Mouse (Mus musculus): ENCODE results near the gene Fign.
A peak's percentile ranks its signal among the peaks of the same experiment; 100 is the strongest.

Gene Fign

GRCm38 (mm10) chr2:64097937-64098617, at the start of gene Fign:
Fign (minus strand) TSS chr2:64098038.
- H3K4me3 ChIP-seq (replicated peaks; ENCODE audit: low read length): peak within 1 kb of the TSS; percentile 86
- peaks cover 12% of the 10 kb centered on the region for H3K27me3 ChIP-seq (ENCODE audit: insufficient read depth, low read length)
- H3K4me1 ChIP-seq (replicated peaks; ENCODE audit: low read depth, low read length): peaks cover 9% of the 10 kb centered on the region
- H3K36me3 ChIP-seq (ENCODE audit: insufficient read depth, low read length): no peaks in the 10 kb centered on the region
- TF ChIP-seq NANOG (IDR thresholded peaks at IDR 0.05; ENCODE audit: borderline replicate concordance, low read length): no peak
- no peak for TF ChIP-seq POU5F1 (IDR thresholded peaks at IDR 0.05; ENCODE audit: borderline replicate concordance, low read length)
- TF ChIP-seq CTCF (conservative IDR thresholded peaks at IDR 0.05; ENCODE audit: low read length): no peak
- no peaks in the 10 kb centered on the region for H3K9me3 ChIP-seq (ENCODE audit: low read length)

- Histone ChIP-seq H3K4me3 (replicated peaks; ENCODE audit: low read length) (no peak overlapping the region), H3K27me3 (ENCODE audit: insufficient read depth, low read length) (no peaks in the 10 kb centered on the region)
- TF ChIP-seq CTCF (conservative IDR thresholded peaks at IDR 0.05; ENCODE audit: low read length) (no peak), NANOG (IDR thresholded peaks at IDR 0.05; ENCODE audit: borderline replicate concordance, low read length) (no peak), POU5F1 (IDR thresholded peaks at IDR 0.05; ENCODE audit: borderline replicate concordance, low read length) (no peak)
These were observed 35.8 kb upstream of the Fign start for GRCm38 (mm10) chr2:64133597-64133996.

GRCm38 (mm10) chr2:64120495-64120894, 22.7 kb upstream of the Fign start:
- H3K4me1 ChIP-seq (replicated peaks; ENCODE audit: low read depth, low read length): no peaks in the 10 kb centered on the region
- H3K36me3 ChIP-seq (ENCODE audit: insufficient read depth, low read length): no peaks in the 10 kb centered on the region
- H3K9me3 ChIP-seq (ENCODE audit: low read length): no peaks in the 10 kb centered on the region
- no peak for TF ChIP-seq CTCF (conservative IDR thresholded peaks at IDR 0.05; ENCODE audit: low read length)
- TF ChIP-seq NANOG (IDR thresholded peaks at IDR 0.05; ENCODE audit: borderline replicate concordance, low read length): no peak
- no peak for TF ChIP-seq POU5F1 (IDR thresholded peaks at IDR 0.05; ENCODE audit: borderline replicate concordance, low read length)
- no peak overlapping the region for H3K4me3 ChIP-seq (replicated peaks; ENCODE audit: low read length)
- H3K27me3 ChIP-seq (ENCODE audit: insufficient read depth, low read length): no peaks in the 10 kb centered on the region

More at GRCm38 (mm10) chr2:64133597-64133996, 35.8 kb upstream of the Fign start:
- Histone ChIP-seq H3K36me3 (ENCODE audit: insufficient read depth, low read length) (no peaks in the 10 kb centered on the region), H3K9me3 (ENCODE audit: low read length) (no peaks in the 10 kb centered on the region), H3K4me1 (replicated peaks; ENCODE audit: low read depth, low read length) (no peaks in the 10 kb centered on the region)

- no peaks in the 10 kb centered on the region for H3K36me3 ChIP-seq (ENCODE audit: insufficient read depth, low read length)
- H3K4me1 ChIP-seq (replicated peaks; ENCODE audit: low read depth, low read length): no peaks in the 10 kb centered on the region
- TF ChIP-seq POU5F1 (IDR thresholded peaks at IDR 0.05; ENCODE audit: borderline replicate concordance, low read length): no peak
- TF ChIP-seq CTCF (conservative IDR thresholded peaks at IDR 0.05; ENCODE audit: low read length): no peak
- no peak for TF ChIP-seq NANOG (IDR thresholded peaks at IDR 0.05; ENCODE audit: borderline replicate concordance, low read length)
- H3K9me3 ChIP-seq (ENCODE audit: low read length): no peaks in the 10 kb centered on the region
- H3K4me3 ChIP-seq (replicated peaks; ENCODE audit: low read length): no peak overlapping the region
- H3K27me3 ChIP-seq (ENCODE audit: insufficient read depth, low read length): no peaks in the 10 kb centered on the region
These were observed 18.8 kb upstream of the Fign start for GRCm38 (mm10) chr2:64116613-64117012.

- no peaks in the 10 kb centered on the region for H3K36me3 ChIP-seq (ENCODE audit: insufficient read depth, low read length)
- TF ChIP-seq NANOG (IDR thresholded peaks at IDR 0.05; ENCODE audit: borderline replicate concordance, low read length) (no peak), CTCF (conservative IDR thresholded peaks at IDR 0.05; ENCODE audit: low read length) (no peak), POU5F1 (IDR thresholded peaks at IDR 0.05; ENCODE audit: borderline replicate concordance, low read length) (no peak)
- H3K27me3 ChIP-seq (ENCODE audit: insufficient read depth, low read length): no peaks in the 10 kb centered on the region
- no peaks in the 10 kb centered on the region for H3K9me3 ChIP-seq (ENCODE audit: low read length)
- no peaks in the 10 kb centered on the region for H3K4me1 ChIP-seq (replicated peaks; ENCODE audit: low read depth, low read length)
- H3K4me3 ChIP-seq (replicated peaks; ENCODE audit: low read length): no peak overlapping the region
These were observed 13.3 kb upstream of the Fign start for GRCm38 (mm10) chr2:64111133-64111532.

GRCm38 (mm10) chr2:64109860-64110259, 12.0 kb upstream of the Fign start:
- TF ChIP-seq NANOG (IDR thresholded peaks at IDR 0.05; ENCODE audit: borderline replicate concordance, low read length) (no peak), CTCF (conservative IDR thresholded peaks at IDR 0.05; ENCODE audit: low read length) (no peak), POU5F1 (IDR thresholded peaks at IDR 0.05; ENCODE audit: borderline replicate concordance, low read length) (no peak)
- H3K9me3 ChIP-seq (ENCODE audit: low read length): no peaks in the 10 kb centered on the region
- H3K4me3 ChIP-seq (replicated peaks; ENCODE audit: low read length): no peak overlapping the region
- H3K36me3 ChIP-seq (ENCODE audit: insufficient read depth, low read length): no peaks in the 10 kb centered on the region
- H3K4me1 ChIP-seq (replicated peaks; ENCODE audit: low read depth, low read length): no peaks in the 10 kb centered on the region
- no peaks in the 10 kb centered on the region for H3K27me3 ChIP-seq (ENCODE audit: insufficient read depth, low read length)

GRCm38 (mm10) chr2:64108040-64108439, 10.2 kb upstream of the Fign start:
- Histone ChIP-seq H3K27me3 (ENCODE audit: insufficient read depth, low read length) (no peaks in the 10 kb centered on the region), H3K36me3 (ENCODE audit: insufficient read depth, low read length) (no peaks in the 10 kb centered on the region), H3K4me3 (replicated peaks; ENCODE audit: low read length) (no peak overlapping the region), H3K9me3 (ENCODE audit: low read length) (no peaks in the 10 kb centered on the region), H3K4me1 (replicated peaks; ENCODE audit: low read depth, low read length) (no peaks in the 10 kb centered on the region)
- TF ChIP-seq NANOG (IDR thresholded peaks at IDR 0.05; ENCODE audit: borderline replicate concordance, low read length) (no peak), CTCF (conservative IDR thresholded peaks at IDR 0.05; ENCODE audit: low read length) (no peak), POU5F1 (IDR thresholded peaks at IDR 0.05; ENCODE audit: borderline replicate concordance, low read length) (no peak)

GRCm38 (mm10) chr2:64098618-64099320, 931 bp upstream of the Fign start:
- no peak for TF ChIP-seq NANOG (IDR thresholded peaks at IDR 0.05; ENCODE audit: borderline replicate concordance, low read length)
- TF ChIP-seq CTCF (conservative IDR thresholded peaks at IDR 0.05; ENCODE audit: low read length): no peak
- TF ChIP-seq POU5F1 (IDR thresholded peaks at IDR 0.05; ENCODE audit: borderline replicate concordance, low read length): no peak
- peaks cover 9% of the 10 kb centered on the region for H3K4me1 ChIP-seq (replicated peaks; ENCODE audit: low read depth, low read length)
- H3K4me3 ChIP-seq (replicated peaks; ENCODE audit: low read length): peak overlapping the region; percentile 86
- no peaks in the 10 kb centered on the region for H3K36me3 ChIP-seq (ENCODE audit: insufficient read depth, low read length)
- H3K27me3 ChIP-seq (ENCODE audit: insufficient read depth, low read length): peaks cover 12% of the 10 kb centered on the region
- H3K9me3 ChIP-seq (ENCODE audit: low read length): no peaks in the 10 kb centered on the region
